Mouse (Mus musculus): ENCODE results near the gene Ankrd28. TPM values are rescaled to one million over a fixed set of nuclear protein-coding genes. Genes with fewer than 3 reads are reported as not detected.

The Ankrd28 gene
- total and polyA plus RNA-seq, 3 experiments: 6.6 to 27.7 (median 22.1) TPM

DNA sequence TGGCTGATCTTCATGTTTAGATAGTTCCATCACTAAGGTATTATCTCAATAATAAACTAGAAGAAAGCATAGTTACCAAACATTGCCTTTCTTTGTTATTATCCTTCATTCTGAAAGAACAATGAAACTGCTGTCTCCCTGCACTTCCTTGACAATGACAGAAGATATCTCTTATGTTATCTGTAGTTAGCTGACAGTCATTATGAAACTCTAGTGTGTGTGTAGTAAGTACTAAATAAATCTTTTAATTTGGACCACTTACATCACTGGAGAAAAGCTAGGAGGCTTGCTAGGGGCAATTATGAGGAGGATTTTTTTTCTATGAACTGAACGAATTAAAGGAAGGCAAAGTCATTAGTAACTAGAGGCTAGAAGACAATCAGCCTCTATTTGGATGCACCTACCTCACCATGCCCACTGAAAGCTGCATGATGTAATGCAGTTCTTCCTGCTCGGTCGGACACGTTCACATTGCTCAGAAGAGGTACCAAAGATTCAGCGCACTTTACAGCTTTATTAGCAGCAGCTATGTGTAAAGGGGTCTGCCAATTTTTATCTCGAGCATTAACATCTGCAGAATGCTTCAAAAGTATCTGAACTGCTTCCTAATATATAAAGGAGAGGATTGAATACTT is 82.1 kb downstream of the Ankrd28 start:
- TF ChIP-seq EP300 (IDR thresholded peaks at IDR 0.05; ENCODE audit: insufficient read depth, low read depth, low read length): no peak
- no peak for TF ChIP-seq POLR2A (IDR thresholded peaks at IDR 0.05; ENCODE audit: insufficient read depth, low read depth, low read length)
- TF ChIP-seq CTCF (IDR thresholded peaks at IDR 0.05): no peak
- H3K36me3 ChIP-seq (ENCODE audit: control insufficient read depth, insufficient read depth, low read length): no peaks in the 10 kb centered on the region; the same call in 1 of the 2 replicates
- intact Hi-C loops (cut with DNase I): no loop called here

DNA sequence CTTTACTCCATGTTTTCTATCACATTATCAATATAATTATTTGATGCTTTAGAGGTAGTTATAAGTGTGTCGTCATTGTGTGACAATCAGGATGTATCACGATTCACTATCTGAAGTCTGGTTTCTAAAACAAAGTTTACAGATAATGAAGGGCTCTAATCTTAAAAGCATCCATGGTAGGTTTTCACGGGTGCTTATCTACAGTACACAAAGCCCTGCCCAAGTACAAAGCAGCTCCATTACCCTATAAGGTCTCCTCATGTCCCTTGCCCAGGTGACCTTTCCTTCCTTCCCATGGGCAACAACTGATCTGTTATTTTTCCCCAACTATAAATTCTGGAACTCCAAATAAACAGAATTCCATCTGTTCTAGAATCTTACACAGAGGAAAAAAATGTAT is 87.9 kb downstream of the Ankrd28 start:
- H3K36me3 ChIP-seq (ENCODE audit: control insufficient read depth, insufficient read depth, low read length): no peaks in the 10 kb centered on the region; the same call in 1 of the 2 replicates
- no peak overlapping the region for H3K4me3 ChIP-seq
- no peak for TF ChIP-seq EP300 (IDR thresholded peaks at IDR 0.05; ENCODE audit: insufficient read depth, low read depth, low read length)
- no peak for TF ChIP-seq POLR2A (IDR thresholded peaks at IDR 0.05; ENCODE audit: insufficient read depth, low read depth, low read length)
- no peak for TF ChIP-seq CTCF (IDR thresholded peaks at IDR 0.05)
- no peak overlapping the region for H3K27ac ChIP-seq
- DNase-seq: no peak
- intact Hi-C loops (cut with DNase I): loop anchor here (5.0 kb wide), 1 partner anchor 45 kb away; no protein-coding TSS in a partner anchor
- no peaks in the 10 kb centered on the region for H3K4me1 ChIP-seq (ENCODE audit: control insufficient read depth, insufficient read depth, low read length)
- WGBS: 44% methylated on average over 3 of the region's 3 CpGs
- H3K27me3 ChIP-seq (ENCODE audit: control insufficient read depth, insufficient read depth, low read length): no peaks in the 10 kb centered on the region
- H3K79me2 ChIP-seq (replicated peaks; ENCODE audit: control insufficient read depth, insufficient read depth, low read length): no peaks in the 10 kb centered on the region
- H3K9ac ChIP-seq (ENCODE audit: low read depth, low read length): no peak overlapping the region

More for the DNA sequence above, 82.1 kb downstream of the Ankrd28 start:
- no peaks in the 10 kb centered on the region for H3K27me3 ChIP-seq (ENCODE audit: control insufficient read depth, insufficient read depth, low read length)
- no peak overlapping the region for H3K27ac ChIP-seq
- H3K4me3 ChIP-seq: no peak overlapping the region
- no peaks in the 10 kb centered on the region for H3K79me2 ChIP-seq (replicated peaks; ENCODE audit: control insufficient read depth, insufficient read depth, low read length)
- 60% methylated on average over 6 of the region's 6 CpGs for WGBS
- H3K9ac ChIP-seq (ENCODE audit: low read depth, low read length): no peak overlapping the region
- no peak for DNase-seq
- H3K4me1 ChIP-seq (ENCODE audit: control insufficient read depth, insufficient read depth, low read length): no peaks in the 10 kb centered on the region

DNA sequence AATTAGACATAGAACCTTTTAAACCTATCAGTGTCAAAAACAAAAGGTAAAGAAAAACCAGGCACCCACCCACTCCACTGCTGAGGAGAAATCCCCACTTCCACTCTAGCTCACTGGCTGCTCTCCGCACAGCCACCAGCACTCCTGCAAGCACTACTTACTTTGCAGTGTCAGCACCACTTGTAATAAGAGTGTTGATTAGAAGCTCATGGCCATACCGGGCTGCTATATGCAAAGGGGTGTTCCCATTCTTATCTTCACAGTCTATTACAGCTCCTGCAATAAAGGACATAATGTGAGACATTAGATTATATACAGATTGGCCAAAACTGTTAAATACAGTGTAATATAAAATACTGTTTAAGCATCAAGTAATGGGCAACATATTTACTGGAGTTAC is 95.6 kb downstream of the Ankrd28 start:
- H3K9ac ChIP-seq (ENCODE audit: low read depth, low read length): no peak overlapping the region
- whole genome bisulfite sequencing: 58% methylated on average over 2 of the region's 2 CpGs
- H3K27ac ChIP-seq: no peak overlapping the region
- intact Hi-C loops (cut with DNase I): no loop called here
- no peak overlapping the region for H3K4me3 ChIP-seq
- H3K4me1 ChIP-seq (ENCODE audit: control insufficient read depth, insufficient read depth, low read length): no peaks in the 10 kb centered on the region
- no peaks in the 10 kb centered on the region for H3K79me2 ChIP-seq (replicated peaks; ENCODE audit: control insufficient read depth, insufficient read depth, low read length)
- TF ChIP-seq CTCF (IDR thresholded peaks at IDR 0.05): no peak
- no peak for DNase-seq
- H3K36me3 ChIP-seq (ENCODE audit: control insufficient read depth, insufficient read depth, low read length): no peaks in the 10 kb centered on the region; the same call in 1 of the 2 replicates
- H3K27me3 ChIP-seq (ENCODE audit: control insufficient read depth, insufficient read depth, low read length): no peaks in the 10 kb centered on the region

DNA sequence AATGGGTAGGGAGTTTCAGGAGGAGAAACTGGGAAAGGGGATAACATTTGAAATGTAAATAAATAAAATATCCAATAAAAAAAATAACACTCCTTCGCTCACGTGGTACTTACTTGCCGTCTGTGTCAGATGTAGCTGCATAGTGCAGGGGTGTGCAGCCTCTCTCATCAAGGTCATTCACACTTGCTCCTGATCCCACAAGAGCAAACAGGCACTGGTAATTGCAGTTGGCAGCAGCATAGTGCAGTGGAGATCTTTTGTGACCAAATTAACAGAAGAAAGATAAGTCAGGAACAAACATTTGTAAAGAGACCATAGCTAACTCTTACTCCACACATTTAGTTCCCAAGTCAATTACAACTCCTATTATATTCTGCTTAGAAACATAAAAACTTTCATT is 102.9 kb downstream of the Ankrd28 start:
- H3K27ac ChIP-seq: no peak overlapping the region
- 68% methylated on average over 3 of the region's 3 CpGs for WGBS
- peaks cover 1% of the 10 kb centered on the region; the same call in 1 of the 2 replicates for H3K79me2 ChIP-seq (replicated peaks; ENCODE audit: control insufficient read depth, insufficient read depth, low read length)
- DNase-seq: no peak
- H3K4me1 ChIP-seq (ENCODE audit: control insufficient read depth, insufficient read depth, low read length): no peaks in the 10 kb centered on the region
- TF ChIP-seq EP300 (IDR thresholded peaks at IDR 0.05; ENCODE audit: insufficient read depth, low read depth, low read length) (no peak), CTCF (IDR thresholded peaks at IDR 0.05) (no peak), POLR2A (IDR thresholded peaks at IDR 0.05; ENCODE audit: insufficient read depth, low read depth, low read length) (no peak)
- H3K4me3 ChIP-seq: no peak overlapping the region
- H3K27me3 ChIP-seq (ENCODE audit: control insufficient read depth, insufficient read depth, low read length): no peaks in the 10 kb centered on the region
- no peak overlapping the region for H3K9ac ChIP-seq (ENCODE audit: low read depth, low read length)
- no peaks in the 10 kb centered on the region; the same call in 1 of the 2 replicates for H3K36me3 ChIP-seq (ENCODE audit: control insufficient read depth, insufficient read depth, low read length)
- intact Hi-C loops (cut with DNase I): no loop called here

DNA sequence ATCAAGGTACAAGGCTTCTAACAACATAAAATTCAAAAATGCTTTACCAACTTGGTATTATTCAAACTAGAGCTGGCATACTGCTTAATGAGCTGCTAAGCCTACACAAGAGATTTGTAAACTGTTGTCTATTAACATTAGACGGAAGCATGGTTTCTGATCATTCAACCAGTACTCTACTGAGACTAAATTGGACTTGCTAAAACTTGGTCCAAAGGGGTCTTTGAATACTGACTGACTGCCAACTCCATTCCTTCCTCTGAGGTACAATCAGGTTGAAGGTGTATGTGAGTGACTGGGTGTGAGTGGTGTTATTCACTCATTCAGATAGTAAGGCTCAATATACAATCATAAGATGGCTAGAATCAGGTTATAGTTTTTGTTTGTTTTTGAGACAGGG is 107.7 kb downstream of the Ankrd28 start:
- H3K9ac ChIP-seq (ENCODE audit: low read depth, low read length): no peak overlapping the region
- peaks cover 2% of the 10 kb centered on the region for H3K36me3 ChIP-seq (ENCODE audit: control insufficient read depth, insufficient read depth, low read length)
- H3K4me1 ChIP-seq (ENCODE audit: control insufficient read depth, insufficient read depth, low read length): no peaks in the 10 kb centered on the region
- no peak for DNase-seq
- no peak overlapping the region for H3K4me3 ChIP-seq
- TF ChIP-seq POLR2A (IDR thresholded peaks at IDR 0.05; ENCODE audit: insufficient read depth, low read depth, low read length) (no peak), CTCF (IDR thresholded peaks at IDR 0.05) (no peak), EP300 (IDR thresholded peaks at IDR 0.05; ENCODE audit: insufficient read depth, low read depth, low read length) (no peak)
- H3K79me2 ChIP-seq (replicated peaks; ENCODE audit: control insufficient read depth, insufficient read depth, low read length): peaks cover 1% of the 10 kb centered on the region; the same call in 1 of the 2 replicates
- H3K27ac ChIP-seq: no peak overlapping the region
- H3K27me3 ChIP-seq (ENCODE audit: control insufficient read depth, insufficient read depth, low read length): no peaks in the 10 kb centered on the region
- intact Hi-C loops (cut with DNase I): no loop called here
- 98% methylated on average over 1 of the region's 1 CpGs for WGBS

DNA sequence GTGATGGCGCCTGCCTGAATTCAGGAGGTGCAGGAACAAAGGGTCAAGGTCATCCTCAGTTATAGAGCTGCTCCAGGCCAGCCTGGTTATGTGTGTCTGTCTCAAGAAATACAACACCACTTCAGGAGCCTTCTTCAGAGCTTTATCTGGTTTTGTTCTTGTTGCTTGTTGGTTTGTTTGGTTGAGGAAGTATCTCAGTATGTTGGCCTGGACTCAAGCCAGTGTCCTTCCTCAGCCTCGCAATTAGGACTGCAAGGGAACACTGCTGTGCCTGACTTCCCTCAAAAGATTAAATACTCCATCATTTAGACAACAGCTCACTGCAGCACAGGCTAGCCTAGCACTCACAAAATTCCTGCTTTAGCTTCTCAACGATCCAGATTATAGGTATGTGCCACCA is 109.2 kb downstream of the Ankrd28 start:
- H3K4me1 ChIP-seq (ENCODE audit: control insufficient read depth, insufficient read depth, low read length): no peaks in the 10 kb centered on the region
- H3K27me3 ChIP-seq (ENCODE audit: control insufficient read depth, insufficient read depth, low read length): no peaks in the 10 kb centered on the region
- no peaks in the 10 kb centered on the region for H3K79me2 ChIP-seq (replicated peaks; ENCODE audit: control insufficient read depth, insufficient read depth, low read length)
- WGBS: 55% methylated on average over 3 of the region's 3 CpGs
- H3K36me3 ChIP-seq (ENCODE audit: control insufficient read depth, insufficient read depth, low read length): peaks cover 2% of the 10 kb centered on the region
- no peak for DNase-seq
- no peak overlapping the region for H3K9ac ChIP-seq (ENCODE audit: low read depth, low read length)
- no peak overlapping the region for H3K4me3 ChIP-seq
- TF ChIP-seq POLR2A (IDR thresholded peaks at IDR 0.05; ENCODE audit: insufficient read depth, low read depth, low read length): no peak
- TF ChIP-seq EP300 (IDR thresholded peaks at IDR 0.05; ENCODE audit: insufficient read depth, low read depth, low read length): no peak
- TF ChIP-seq CTCF (IDR thresholded peaks at IDR 0.05): no peak
- intact Hi-C loops (cut with DNase I): no loop called here
- H3K27ac ChIP-seq: no peak overlapping the region

All from heart, adult 2 months (tissue).